Mouse (Mus musculus) liver, embryonic 12.5 days (tissue): ENCODE results near the gene Trem2. TPM values are rescaled to one million over a fixed set of nuclear protein-coding genes. Genes with fewer than 3 reads are reported as not detected.

Experiments used
- ATAC-seq: fragments of 200-750 bp; cut with Nextera tagmentation; 2 replicates; pipeline ENCODE4 v1.8.0; 2017; ENCODE audit warnings: moderate number of reproducible peaks, mild to moderate bottlenecking, moderate library complexity
- H3K27ac ChIP-seq: fragments of 300-500 bp; sonication (generic); 2 replicates; pipeline ENCODE4 v1.5.1; 2016; ENCODE audit warnings: mild to moderate bottlenecking
- H3K27me3 ChIP-seq: fragments of 300-500 bp; sonication (generic); replicated peaks from 2 replicates; pipeline ENCODE4 v1.6.1; 2016; ENCODE audit warnings: mild to moderate bottlenecking, moderate library complexity
- H3K36me3 ChIP-seq: fragments of 300-500 bp; sonication (generic); 2 replicates; pipeline ENCODE4 v1.6.1; 2016; ENCODE audit warnings: mild to moderate bottlenecking, moderate library complexity
- H3K4me1 ChIP-seq: fragments of 300-500 bp; sonication (generic); 2 replicates; pipeline ENCODE4 v1.6.1; 2016
- H3K4me2 ChIP-seq: fragments of 300-500 bp; sonication (generic); 2 replicates; pipeline ENCODE4 v1.6.1; 2016; ENCODE audit warnings: mild to moderate bottlenecking, moderate library complexity
- H3K4me3 ChIP-seq: fragments of 300-500 bp; sonication (generic); 2 replicates; pipeline ENCODE4 v1.5.1; 2016; ENCODE audit warnings: mild to moderate bottlenecking, moderate library complexity
- H3K9ac ChIP-seq: fragments of 300-500 bp; sonication (generic); 2 replicates; pipeline ENCODE4 v1.6.1; 2016; ENCODE audit warnings: mild to moderate bottlenecking, moderate library complexity
- H3K9me3 ChIP-seq: fragments of 300-500 bp; sonication (generic); replicated peaks from 2 replicates; pipeline ENCODE4 v1.6.1; 2016; ENCODE audit warnings: mild to moderate bottlenecking, moderate library complexity
- WGBS: fragments of 180-500 bp; shearing (Covaris S2); methylation state at CpG from one replicate; pipeline ENCODE4 v1.1.7; 2016; ENCODE audit not compliant: insufficient replicate concordance; 5-methylcytosine and 5-hydroxymethylcytosine counted together
- polyA plus RNA-seq: library from polyadenylated mRNA; unstranded; fragments of >200 nt; fragmentation: Nextera tagmentation; extraction: Ambion mirVana; gene quantifications from 2 replicates; pipeline ENCODE4 v1.2.1, GENCODE M21; 2016

The Trem2 gene
- polyA plus RNA-seq, 1 experiment from 2014 or later, result 3.5 TPM

DNA sequence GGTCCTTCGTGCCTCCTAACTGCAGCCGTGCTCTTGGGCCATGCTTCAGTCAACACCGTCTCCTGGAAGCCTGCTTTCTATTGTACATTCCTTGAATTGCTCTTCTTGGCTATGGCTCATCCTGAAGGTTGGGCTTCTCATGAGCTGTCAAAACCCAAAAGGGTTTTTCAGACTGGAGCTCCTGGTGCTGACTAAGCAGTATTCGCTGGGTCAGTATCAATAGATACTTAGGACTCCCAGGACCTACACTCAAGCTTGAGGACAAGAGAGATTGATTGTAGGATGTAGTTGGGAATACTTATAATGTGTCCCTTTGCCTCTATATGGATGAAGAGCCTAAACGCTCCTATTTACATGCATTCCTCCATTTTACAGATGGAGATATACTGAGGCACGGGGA is 21.1 kb upstream of the Trem2 start:
- no peak overlapping the region for H3K4me2 ChIP-seq
- H3K27ac ChIP-seq, result no peak overlapping the region
- H3K9ac ChIP-seq, result no peak overlapping the region; the same call in 1 of the 2 replicates
- H3K36me3 ChIP-seq, result no peaks in the 10 kb centered on the region
- H3K27me3 ChIP-seq, result peaks cover 9% of the 10 kb centered on the region; the same call in 1 of the 2 replicates
- H3K9me3 ChIP-seq, result no peaks in the 10 kb centered on the region
- no peak for ATAC-seq
- no peak overlapping the region for H3K4me3 ChIP-seq
- WGBS, result 83% methylated on average over 6 of the region's 6 CpGs
- peaks cover 54% of the 10 kb centered on the region for H3K4me1 ChIP-seq

DNA sequence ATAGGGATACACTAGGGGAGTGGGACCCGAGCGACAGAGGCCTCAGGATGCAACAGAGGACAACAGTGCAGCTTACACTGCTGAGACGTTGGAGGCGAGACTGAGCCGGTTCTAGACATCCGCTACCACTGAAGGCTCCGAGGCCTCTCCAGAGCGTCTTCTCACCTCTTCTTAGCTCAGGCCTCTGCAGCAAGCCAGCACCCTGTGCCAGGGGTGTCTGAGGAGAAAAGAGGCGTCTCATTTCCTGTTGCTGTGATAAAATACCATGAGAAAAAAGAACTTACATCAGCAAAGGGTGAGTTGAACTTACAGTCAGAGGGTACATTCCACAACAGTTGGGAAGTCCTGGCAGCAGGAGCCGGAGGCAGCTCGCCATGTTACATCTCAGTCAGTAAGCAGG is 20.6 kb upstream of the Trem2 start:
- 75% methylated on average over 11 of the region's 11 CpGs for WGBS

DNA sequence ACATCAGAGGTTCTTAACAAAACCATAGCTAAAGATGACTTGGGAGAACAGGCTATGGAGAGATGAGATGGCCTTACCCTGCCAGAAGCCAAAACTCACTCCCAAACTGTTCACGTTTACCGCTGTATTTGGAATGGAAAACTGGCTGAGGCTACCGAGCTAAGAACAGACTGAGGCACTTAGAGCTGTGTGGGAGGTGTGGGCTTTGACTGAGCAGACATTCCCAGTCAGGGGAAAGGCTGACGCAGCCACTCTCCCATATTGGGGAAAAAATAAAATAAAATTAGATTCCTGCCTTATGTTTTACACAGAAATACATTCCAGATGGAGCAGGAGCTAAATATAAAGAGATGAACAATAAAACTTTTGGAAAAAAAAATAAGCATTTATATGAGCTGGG is 19.5 kb upstream of the Trem2 start:
- no peak overlapping the region for H3K4me3 ChIP-seq
- H3K9ac ChIP-seq, result no peak overlapping the region
- H3K9me3 ChIP-seq, result no peaks in the 10 kb centered on the region
- peaks cover 9% of the 10 kb centered on the region; the same call in 1 of the 2 replicates for H3K27me3 ChIP-seq
- no peaks in the 10 kb centered on the region for H3K36me3 ChIP-seq
- ATAC-seq, result no peak
- no peak overlapping the region for H3K4me2 ChIP-seq
- H3K4me1 ChIP-seq, result peaks cover 39% of the 10 kb centered on the region
- 66% methylated on average over 4 of the region's 4 CpGs for WGBS
- no peak overlapping the region for H3K27ac ChIP-seq

More for the DNA sequence above, 20.6 kb upstream of the Trem2 start:
- Histone ChIP-seq H3K27me3 (peaks cover 9% of the 10 kb centered on the region; the same call in 1 of the 2 replicates), H3K27ac (no peak overlapping the region), H3K4me2 (no peak overlapping the region), H3K9me3 (no peaks in the 10 kb centered on the region), H3K9ac (no peak overlapping the region), H3K4me1 (peaks cover 49% of the 10 kb centered on the region), H3K36me3 (no peaks in the 10 kb centered on the region), H3K4me3 (no peak overlapping the region)
- no peak for ATAC-seq

- H3K27ac ChIP-seq, result no peak overlapping the region
- 72% methylated on average over 2 of the region's 2 CpGs for WGBS
- no peaks in the 10 kb centered on the region for H3K9me3 ChIP-seq
- no peaks in the 10 kb centered on the region for H3K4me1 ChIP-seq
- H3K36me3 ChIP-seq, result no peaks in the 10 kb centered on the region
- no peak overlapping the region for H3K9ac ChIP-seq
- H3K4me3 ChIP-seq, result no peak overlapping the region
- no peak for ATAC-seq
- H3K27me3 ChIP-seq, result 0 out of 2 replicates have a peak, but pooled peaks cover 6% of the 10 kb centered on the region
- H3K4me2 ChIP-seq, result no peak overlapping the region
These were observed 13.7 kb upstream of the Trem2 start for GRCm38 (mm10) chr17:48332524-48332923.

DNA sequence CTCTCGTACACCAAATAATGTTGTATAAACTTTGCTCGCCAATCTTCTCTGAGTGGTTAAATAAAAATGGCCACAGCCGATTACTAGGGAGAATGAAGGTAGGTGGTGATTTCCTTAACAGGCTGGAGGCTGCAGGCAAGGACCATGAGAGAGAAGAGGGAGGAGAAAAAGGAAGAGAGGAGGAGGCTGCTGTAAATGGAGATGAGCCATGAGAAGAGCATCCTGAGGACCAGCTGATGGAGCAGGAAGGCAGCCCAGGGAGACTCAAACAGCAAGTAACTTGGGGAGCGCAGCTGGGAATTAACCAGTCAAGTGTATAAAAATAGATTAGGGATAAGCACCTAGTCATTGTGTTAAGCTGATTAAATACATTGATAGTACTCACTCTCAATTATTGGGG is 12.0 kb upstream of the Trem2 start:
- Histone ChIP-seq H3K27ac (no peak overlapping the region), H3K9ac (no peak overlapping the region), H3K27me3 (no peaks in the 10 kb centered on the region), H3K4me2 (no peak overlapping the region), H3K4me1 (no peaks in the 10 kb centered on the region), H3K9me3 (no peaks in the 10 kb centered on the region), H3K36me3 (no peaks in the 10 kb centered on the region), H3K4me3 (no peak overlapping the region)
- WGBS, result 80% methylated on average over 4 of the region's 4 CpGs
- no peak for ATAC-seq

GRCm38 (mm10) chr17:48336857-48337256 is 9.3 kb upstream of the Trem2 start:
- peak; percentile 71; the same call in 1 of the 2 replicates for ATAC-seq
- no peak overlapping the region for H3K4me3 ChIP-seq
- H3K4me2 ChIP-seq, result no peak overlapping the region
- no peak overlapping the region for H3K27ac ChIP-seq
- H3K4me1 ChIP-seq, result peaks cover 8% of the 10 kb centered on the region
- WGBS, result under 1% methylated on average over 6 of the region's 6 CpGs
- H3K27me3 ChIP-seq, result no peaks in the 10 kb centered on the region
- no peaks in the 10 kb centered on the region for H3K9me3 ChIP-seq
- no peaks in the 10 kb centered on the region for H3K36me3 ChIP-seq
- no peak overlapping the region for H3K9ac ChIP-seq

DNA sequence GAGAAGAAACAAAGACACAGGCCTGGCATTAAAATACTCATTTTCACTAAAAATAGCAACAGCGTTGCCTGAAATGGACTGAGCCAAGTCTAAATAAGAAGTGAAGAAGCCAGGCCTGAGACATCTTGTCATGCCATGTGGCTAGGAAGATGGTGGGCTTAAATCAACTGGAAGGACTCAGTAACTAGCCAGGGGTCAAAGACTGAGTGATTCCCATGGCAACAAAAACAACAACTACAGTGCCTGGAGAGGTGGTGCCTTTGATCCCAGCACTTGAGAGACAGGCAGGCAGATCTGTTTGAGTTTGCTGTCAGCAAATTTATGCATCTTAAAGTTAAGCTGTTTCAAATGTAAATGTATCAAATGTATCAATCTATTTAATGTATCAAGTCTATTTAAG is 5.9 kb upstream of the Trem2 start:
- Histone ChIP-seq H3K4me2 (no peak overlapping the region), H3K27ac (no peak overlapping the region), H3K9ac (no peak overlapping the region), H3K9me3 (no peaks in the 10 kb centered on the region), H3K36me3 (no peaks in the 10 kb centered on the region), H3K4me3 (no peak overlapping the region), H3K27me3 (no peaks in the 10 kb centered on the region), H3K4me1 (peaks cover 13% of the 10 kb centered on the region)
- 88% methylated on average over 1 of the region's 1 CpGs for WGBS
- ATAC-seq, result no peak

DNA sequence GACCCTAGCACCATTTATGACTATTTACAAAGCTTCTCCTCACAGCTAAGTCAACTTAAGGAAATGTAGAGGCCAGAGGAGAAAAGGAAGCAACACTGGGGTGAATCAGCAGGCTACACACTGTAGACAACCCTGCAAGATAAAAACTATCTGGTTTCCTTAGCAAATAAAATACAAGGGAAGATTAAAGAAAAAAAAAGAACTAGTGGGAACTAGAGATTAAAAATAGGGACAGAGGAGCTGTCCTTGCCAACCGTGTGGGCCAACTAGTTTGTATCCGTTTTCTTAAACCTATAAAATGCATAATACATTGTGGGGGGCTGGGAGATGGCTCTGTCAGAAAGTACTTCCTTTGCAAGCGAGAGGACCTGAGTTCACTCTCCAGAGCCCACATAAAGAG is 4.3 kb upstream of the Trem2 start:
- peak overlapping the region; percentile 61; the same call in 1 of the 2 replicates for H3K27ac ChIP-seq
- H3K9me3 ChIP-seq, result no peaks in the 10 kb centered on the region
- no peaks in the 10 kb centered on the region for H3K27me3 ChIP-seq
- H3K4me1 ChIP-seq, result peaks cover 13% of the 10 kb centered on the region
- no peaks in the 10 kb centered on the region for H3K36me3 ChIP-seq
- ATAC-seq, result peak; percentile 58
- WGBS, result 19% methylated on average over 3 of the region's 3 CpGs
- H3K4me2 ChIP-seq, result no peak overlapping the region
- no peak overlapping the region for H3K9ac ChIP-seq
- H3K4me3 ChIP-seq, result no peak overlapping the region

GRCm38 (mm10) chr17:48343065-48343464 is 3.1 kb upstream of the Trem2 start:
- ATAC-seq, result no peak
- Histone ChIP-seq H3K4me2 (no peak overlapping the region), H3K27ac (no peak overlapping the region), H3K27me3 (no peaks in the 10 kb centered on the region), H3K9me3 (no peaks in the 10 kb centered on the region), H3K36me3 (no peaks in the 10 kb centered on the region), H3K4me3 (no peak overlapping the region), H3K4me1 (peaks cover 13% of the 10 kb centered on the region), H3K9ac (no peak overlapping the region)
- WGBS, result 61% methylated on average over 2 of the region's 2 CpGs

- H3K4me3 ChIP-seq, result no peak overlapping the region
- no peaks in the 10 kb centered on the region for H3K27me3 ChIP-seq
- H3K27ac ChIP-seq, result no peak overlapping the region
- peaks cover 13% of the 10 kb centered on the region for H3K4me1 ChIP-seq
- no peak overlapping the region for H3K4me2 ChIP-seq
- H3K36me3 ChIP-seq, result no peaks in the 10 kb centered on the region
- no peak for ATAC-seq
- 59% methylated on average over 4 of the region's 4 CpGs for WGBS
- H3K9ac ChIP-seq, result no peak overlapping the region
- H3K9me3 ChIP-seq, result no peaks in the 10 kb centered on the region
These were observed 377 bp upstream of the Trem2 start for GRCm38 (mm10) chr17:48345824-48346223.

GRCm38 (mm10) chr17:48346834-48347233 is 633 bp downstream of the Trem2 start:
- WGBS, result 55% methylated on average over 4 of the region's 4 CpGs
- no peak for ATAC-seq
- H3K27me3 ChIP-seq, result no peaks in the 10 kb centered on the region
- no peaks in the 10 kb centered on the region for H3K9me3 ChIP-seq
- no peak overlapping the region for H3K4me2 ChIP-seq
- no peak overlapping the region for H3K9ac ChIP-seq
- H3K4me1 ChIP-seq, result peaks cover 6% of the 10 kb centered on the region
- no peak overlapping the region for H3K4me3 ChIP-seq
- H3K36me3 ChIP-seq, result no peaks in the 10 kb centered on the region
- H3K27ac ChIP-seq, result no peak overlapping the region

DNA sequence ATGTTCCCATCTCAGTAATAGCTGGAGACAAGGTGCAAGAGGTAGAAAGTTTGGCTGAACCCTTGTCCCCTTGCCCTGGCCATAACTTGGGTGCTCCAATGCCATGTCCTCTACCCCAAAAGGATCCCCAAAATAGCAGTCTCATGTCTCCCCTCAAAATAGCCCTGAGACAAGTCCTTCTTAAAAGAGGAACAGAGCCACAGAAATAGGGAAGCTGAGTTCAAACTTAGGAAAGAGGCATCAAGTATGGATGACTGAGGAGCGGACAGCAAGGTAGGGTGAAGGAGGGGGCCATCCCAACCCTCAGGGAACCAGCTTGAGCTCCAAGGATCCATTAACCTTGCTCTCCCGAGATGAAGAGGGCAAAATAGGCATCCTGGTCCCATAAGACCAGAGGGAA is 1.1 kb downstream of the Trem2 start:
- no peak for ATAC-seq
- H3K4me2 ChIP-seq, result no peak overlapping the region
- WGBS, result 44% methylated on average over 2 of the region's 2 CpGs
- H3K27me3 ChIP-seq, result no peaks in the 10 kb centered on the region
- no peak overlapping the region for H3K27ac ChIP-seq
- peaks cover 1% of the 10 kb centered on the region for H3K4me1 ChIP-seq
- H3K36me3 ChIP-seq, result no peaks in the 10 kb centered on the region
- H3K9me3 ChIP-seq, result no peaks in the 10 kb centered on the region
- no peak overlapping the region for H3K9ac ChIP-seq
- no peak overlapping the region for H3K4me3 ChIP-seq

DNA sequence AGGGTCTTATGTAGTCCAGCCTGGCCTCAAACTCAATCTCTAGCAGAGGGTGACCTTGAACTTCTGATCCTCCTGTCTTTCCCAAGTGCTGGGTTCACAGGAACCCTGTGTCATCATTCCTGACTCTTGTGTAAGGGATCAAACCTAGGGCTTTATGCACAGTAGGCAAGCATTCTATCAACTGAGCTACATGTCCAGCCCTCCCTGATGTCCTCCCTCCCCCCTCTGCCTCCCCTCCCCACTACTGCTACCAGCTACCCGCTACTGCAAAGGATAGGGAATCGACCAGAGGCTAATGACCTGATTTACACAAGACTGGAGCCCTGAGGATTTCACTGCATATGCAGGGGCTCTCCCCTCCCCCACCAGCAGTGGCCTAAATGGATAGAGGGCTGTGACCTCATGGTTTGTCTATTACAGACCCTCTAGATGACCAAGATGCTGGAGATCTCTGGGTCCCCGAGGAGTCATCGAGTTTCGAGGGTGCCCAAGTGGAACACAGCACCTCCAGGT is 4.5 kb downstream of the Trem2 start:
- Histone ChIP-seq H3K4me2 (no peak overlapping the region), H3K4me3 (no peak overlapping the region), H3K9me3 (no peaks in the 10 kb centered on the region), H3K36me3 (no peaks in the 10 kb centered on the region), H3K27me3 (no peaks in the 10 kb centered on the region), H3K9ac (no peak overlapping the region), H3K4me1 (no peaks in the 10 kb centered on the region), H3K27ac (no peak overlapping the region)
- no peak for ATAC-seq
- 67% methylated on average over 5 of the region's 5 CpGs for WGBS
